Mouse (Mus musculus) hindbrain, embryonic 14.5 days (tissue): ENCODE measurements around the gene Lrrc9. TPM values are rescaled to one million over a fixed set of nuclear protein-coding genes. Genes with fewer than 3 reads are reported as not detected.
A peak's percentile ranks its signal among the peaks of the same experiment; 100 is the strongest.

Experiments
- ATAC-seq: fragments of 200-750 bp; cut with Nextera tagmentation; 2 replicates; pipeline ENCODE4 v1.8.0; 2017; ENCODE audit warnings: moderate number of reproducible peaks, mild to moderate bottlenecking, moderate TSS enrichment, moderate library complexity; ENCODE audit not compliant: low FRiP score
- DNase-seq: peaks from one replicate; pipeline ENCODE4 v3.0.0-alpha.2; 2015; ENCODE audit warnings: low spot score
- H3K27ac ChIP-seq: fragments of 300-500 bp; sonication (generic); 2 replicates; pipeline ENCODE4 v1.5.1; 2014; ENCODE audit warnings: mild to moderate bottlenecking, moderate library complexity
- H3K27me3 ChIP-seq: fragments of 300-500 bp; sonication (generic); 2 replicates; pipeline ENCODE4 v1.6.1; 2014; ENCODE audit warnings: mild to moderate bottlenecking, low read length, mixed read lengths; ENCODE audit not compliant: control insufficient read depth, insufficient read depth
- H3K36me3 ChIP-seq: fragments of 300-500 bp; sonication (generic); replicated peaks from 2 replicates; pipeline ENCODE4 v1.6.1; 2014; ENCODE audit not compliant: control insufficient read depth, insufficient read depth
- H3K4me1 ChIP-seq: fragments of 300-500 bp; sonication (generic); replicated peaks from 2 replicates; pipeline ENCODE4 v1.6.1; 2014; ENCODE audit warnings: antibody characterized with exemption, low read length, mixed read lengths; ENCODE audit not compliant: control insufficient read depth, insufficient read depth
- H3K4me2 ChIP-seq: fragments of 300-500 bp; sonication (generic); replicated peaks from 2 replicates; pipeline ENCODE4 v1.6.1; 2014; ENCODE audit warnings: mild to moderate bottlenecking, moderate library complexity
- H3K4me3 ChIP-seq: fragments of 300-500 bp; sonication (generic); replicated peaks from 2 replicates; pipeline ENCODE4 v1.5.1; 2014; ENCODE audit warnings: mild to moderate bottlenecking, low read length
- H3K9ac ChIP-seq: fragments of 300-500 bp; sonication (generic); 2 replicates; pipeline ENCODE4 v1.6.1; 2014
- H3K9me3 ChIP-seq: fragments of 300-500 bp; sonication (generic); 2 replicates; pipeline ENCODE4 v1.6.1; 2016; ENCODE audit warnings: low read length; ENCODE audit not compliant: control insufficient read depth
- WGBS: fragments of 180-500 bp; shearing (Covaris S2); extraction: QIAGEN DNeasy Blood & Tissue Kit; methylation state at CpG from one replicate; pipeline ENCODE4 v1.1.7; 2014; 5-methylcytosine and 5-hydroxymethylcytosine counted together
- polyA plus RNA-seq: library from polyadenylated mRNA; unstranded; fragments of >200 nt; fragmentation: Nextera tagmentation; extraction: Ambion mirVana; gene quantifications from 2 replicates; pipeline ENCODE4 v1.2.1, GENCODE M21; 2014

Gene Lrrc9
- polyA plus RNA-seq, 1 experiment from 2014 or later = 4.5 TPM

DNA sequence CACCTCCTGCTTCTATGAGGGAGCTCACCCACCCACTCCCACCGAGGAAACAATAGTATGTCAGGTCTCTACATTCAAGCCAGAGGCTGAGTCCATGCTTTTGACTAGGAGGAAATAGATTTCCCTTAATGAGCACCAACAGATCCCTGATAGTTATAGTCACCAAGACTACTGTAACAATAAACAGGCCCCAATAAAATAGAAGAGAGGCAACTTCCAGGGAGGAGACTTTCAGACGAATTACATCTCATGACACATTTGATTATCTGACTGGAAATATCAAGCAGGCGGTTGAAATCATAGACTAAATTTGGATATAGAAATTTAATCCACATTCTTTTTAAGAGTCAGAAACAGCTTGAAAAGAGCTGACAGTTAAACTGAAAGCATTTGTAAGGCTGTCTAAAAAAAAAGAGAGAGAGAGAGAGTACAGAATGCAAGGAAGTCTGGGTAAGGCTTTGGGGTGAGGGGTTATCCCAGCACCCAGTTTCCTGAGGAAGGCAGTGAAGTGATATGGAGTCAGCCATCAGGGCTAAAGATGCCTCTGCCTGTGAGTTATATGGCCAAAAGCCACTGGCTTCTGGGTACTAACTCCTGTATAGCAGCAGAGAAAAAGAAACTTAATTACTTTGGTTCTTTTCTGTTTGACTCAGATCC lies 49.5 kb downstream of the Lrrc9 start:
- no peaks in the 10 kb centered on the region for H3K9me3 ChIP-seq
- no peak overlapping the region for H3K9ac ChIP-seq
- no peaks in the 10 kb centered on the region; the same call in 1 of the 2 replicates for H3K36me3 ChIP-seq
- no peak overlapping the region for H3K4me3 ChIP-seq
- no peaks in the 10 kb centered on the region for H3K4me1 ChIP-seq
- H3K27ac ChIP-seq = no peak overlapping the region
- no peaks in the 10 kb centered on the region for H3K27me3 ChIP-seq
- H3K4me2 ChIP-seq = no peak overlapping the region
- DNase-seq (no peak), ATAC-seq (no peak)
- WGBS = 74% methylated on average over 3 of the region's 3 CpGs

GRCm38 (mm10) chr12:72496866-72497600 lies 55.4 kb downstream of the Lrrc9 start:
- Histone ChIP-seq H3K36me3 (no peaks in the 10 kb centered on the region; the same call in 1 of the 2 replicates), H3K9ac (no peak overlapping the region), H3K4me2 (no peak overlapping the region), H3K27me3 (no peaks in the 10 kb centered on the region), H3K9me3 (no peaks in the 10 kb centered on the region), H3K4me1 (no peaks in the 10 kb centered on the region), H3K27ac (no peak overlapping the region), H3K4me3 (no peak overlapping the region)
- no peak for DNase-seq
- 43% methylated on average over 12 of the region's 12 CpGs for WGBS
- ATAC-seq = peak; percentile 6; the same call in 1 of the 2 replicates

GRCm38 (mm10) chr12:72509606-72510005 lies 67.9 kb downstream of the Lrrc9 start:
- DNase-seq (no peak), ATAC-seq (no peak)
- Histone ChIP-seq H3K4me2 (no peak overlapping the region), H3K4me1 (no peaks in the 10 kb centered on the region), H3K9me3 (no peaks in the 10 kb centered on the region), H3K27ac (no peak overlapping the region), H3K36me3 (no peaks in the 10 kb centered on the region), H3K4me3 (no peak overlapping the region), H3K9ac (no peak overlapping the region), H3K27me3 (no peaks in the 10 kb centered on the region)
- 71% methylated on average over 7 of the region's 7 CpGs for WGBS

DNA sequence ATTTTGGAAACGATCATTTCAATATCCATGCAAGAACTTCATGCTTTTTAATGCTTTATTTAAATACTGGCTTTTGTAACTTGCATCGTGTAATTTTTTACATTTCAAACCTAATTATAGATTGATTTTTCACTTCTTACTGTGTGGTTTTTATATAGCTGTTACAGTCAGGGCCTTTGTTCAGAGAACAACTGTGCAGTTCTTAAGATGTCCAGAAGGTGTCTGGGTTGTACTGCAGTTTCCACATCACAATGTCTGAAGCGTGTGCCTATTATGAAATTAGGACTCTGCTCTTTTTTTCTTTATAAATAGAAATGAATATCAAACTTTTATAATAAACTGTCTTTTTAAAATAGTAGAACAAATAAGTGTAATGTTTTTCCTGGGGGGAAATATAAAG lies 73.8 kb downstream of the Lrrc9 start:
- Histone ChIP-seq H3K36me3 (no peaks in the 10 kb centered on the region), H3K27me3 (no peaks in the 10 kb centered on the region), H3K9ac (no peak overlapping the region), H3K9me3 (no peaks in the 10 kb centered on the region), H3K27ac (no peak overlapping the region), H3K4me3 (no peak overlapping the region), H3K4me2 (no peak overlapping the region), H3K4me1 (no peaks in the 10 kb centered on the region)
- ATAC-seq (0 out of 2 replicates have a peak, but pooled peaks have one; percentile 74), DNase-seq (peak; percentile 68)
- WGBS = 60% methylated on average over 3 of the region's 3 CpGs

- no peak for ATAC-seq
- DNase-seq = peak; percentile 27
- Histone ChIP-seq H3K9me3 (no peaks in the 10 kb centered on the region), H3K4me1 (no peaks in the 10 kb centered on the region), H3K27me3 (no peaks in the 10 kb centered on the region), H3K9ac (peak overlapping the region; percentile 3; the same call in 1 of the 2 replicates), H3K4me3 (no peak overlapping the region), H3K27ac (no peak overlapping the region), H3K36me3 (no peaks in the 10 kb centered on the region), H3K4me2 (peak overlapping the region; percentile 43)
- 22% methylated on average over 12 of the region's 12 CpGs for WGBS
Measured at GRCm38 (mm10) chr12:72518114-72518728, 76.6 kb downstream of the Lrrc9 start.

- no peak overlapping the region for H3K4me3 ChIP-seq
- ATAC-seq (no peak), DNase-seq (no peak)
- H3K9me3 ChIP-seq = no peaks in the 10 kb centered on the region
- no peaks in the 10 kb centered on the region for H3K36me3 ChIP-seq
- no peaks in the 10 kb centered on the region for H3K4me1 ChIP-seq
- 26% methylated on average over 9 of the region's 9 CpGs for WGBS
- no peaks in the 10 kb centered on the region for H3K27me3 ChIP-seq
- no peak overlapping the region for H3K9ac ChIP-seq
- no peak overlapping the region for H3K27ac ChIP-seq
- no peak overlapping the region for H3K4me2 ChIP-seq
Measured at GRCm38 (mm10) chr12:72519352-72519751, 77.7 kb downstream of the Lrrc9 start.

- H3K9me3 ChIP-seq = no peaks in the 10 kb centered on the region
- WGBS = 72% methylated on average over 5 of the region's 5 CpGs
- H3K9ac ChIP-seq = no peak overlapping the region
- H3K4me3 ChIP-seq = no peak overlapping the region
- H3K36me3 ChIP-seq = no peaks in the 10 kb centered on the region
- no peaks in the 10 kb centered on the region for H3K4me1 ChIP-seq
- no peak overlapping the region for H3K4me2 ChIP-seq
- DNase-seq (no peak), ATAC-seq (no peak)
- H3K27ac ChIP-seq = no peak overlapping the region
- no peaks in the 10 kb centered on the region for H3K27me3 ChIP-seq
Measured at GRCm38 (mm10) chr12:72519855-72520254, 78.2 kb downstream of the Lrrc9 start.

GRCm38 (mm10) chr12:72520645-72521044 lies 79.0 kb downstream of the Lrrc9 start:
- Histone ChIP-seq H3K36me3 (no peaks in the 10 kb centered on the region), H3K27me3 (no peaks in the 10 kb centered on the region), H3K4me3 (no peak overlapping the region), H3K27ac (no peak overlapping the region), H3K9me3 (no peaks in the 10 kb centered on the region), H3K4me2 (no peak overlapping the region), H3K4me1 (no peaks in the 10 kb centered on the region), H3K9ac (no peak overlapping the region)
- 6% methylated on average over 2 of the region's 2 CpGs for WGBS
- ATAC-seq (no peak), DNase-seq (peak; percentile 81)

DNA sequence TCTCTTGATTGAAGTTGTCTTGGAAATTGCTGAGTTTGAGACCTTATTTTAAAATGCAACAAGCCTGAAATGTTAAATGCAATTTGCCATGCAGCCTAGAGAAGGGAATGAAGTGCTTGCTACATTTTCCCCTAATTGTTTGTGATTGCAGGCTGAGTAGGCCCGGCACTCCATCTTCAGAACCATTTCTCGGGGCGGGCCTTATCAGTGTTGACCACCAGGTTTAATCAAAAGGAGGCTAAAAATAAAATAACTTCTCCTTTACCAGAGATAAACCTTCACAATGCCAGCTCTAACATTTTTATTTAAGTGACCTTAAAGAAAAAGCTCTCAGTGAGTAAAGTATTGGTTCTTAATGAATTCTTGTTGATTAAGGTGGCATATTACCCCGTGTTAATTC lies 83.9 kb downstream of the Lrrc9 start:
- Histone ChIP-seq H3K27me3 (no peaks in the 10 kb centered on the region), H3K4me3 (no peak overlapping the region), H3K36me3 (no peaks in the 10 kb centered on the region), H3K4me2 (no peak overlapping the region), H3K9me3 (peaks cover 7% of the 10 kb centered on the region; the same call in 1 of the 2 replicates), H3K9ac (no peak overlapping the region), H3K4me1 (no peaks in the 10 kb centered on the region), H3K27ac (no peak overlapping the region)
- DNase-seq (no peak), ATAC-seq (no peak)
- 80% methylated on average over 4 of the region's 4 CpGs for WGBS
